Mouse (Mus musculus): ENCODE data around the gene Btnl4. TPM values are rescaled to one million over a fixed set of nuclear protein-coding genes. Genes with fewer than 3 reads are reported as not detected.
"Not testable (repeated sequence)": the region's sequence is repeated elsewhere in the genome, so short reads cannot be mapped to it uniquely, and the experiment has no call there.

The Btnl4 gene
- polyA plus RNA-seq (2016; fragmentation: Nextera tagmentation; extraction: Ambion mirVana): not detected in 2 replicates

DNA sequence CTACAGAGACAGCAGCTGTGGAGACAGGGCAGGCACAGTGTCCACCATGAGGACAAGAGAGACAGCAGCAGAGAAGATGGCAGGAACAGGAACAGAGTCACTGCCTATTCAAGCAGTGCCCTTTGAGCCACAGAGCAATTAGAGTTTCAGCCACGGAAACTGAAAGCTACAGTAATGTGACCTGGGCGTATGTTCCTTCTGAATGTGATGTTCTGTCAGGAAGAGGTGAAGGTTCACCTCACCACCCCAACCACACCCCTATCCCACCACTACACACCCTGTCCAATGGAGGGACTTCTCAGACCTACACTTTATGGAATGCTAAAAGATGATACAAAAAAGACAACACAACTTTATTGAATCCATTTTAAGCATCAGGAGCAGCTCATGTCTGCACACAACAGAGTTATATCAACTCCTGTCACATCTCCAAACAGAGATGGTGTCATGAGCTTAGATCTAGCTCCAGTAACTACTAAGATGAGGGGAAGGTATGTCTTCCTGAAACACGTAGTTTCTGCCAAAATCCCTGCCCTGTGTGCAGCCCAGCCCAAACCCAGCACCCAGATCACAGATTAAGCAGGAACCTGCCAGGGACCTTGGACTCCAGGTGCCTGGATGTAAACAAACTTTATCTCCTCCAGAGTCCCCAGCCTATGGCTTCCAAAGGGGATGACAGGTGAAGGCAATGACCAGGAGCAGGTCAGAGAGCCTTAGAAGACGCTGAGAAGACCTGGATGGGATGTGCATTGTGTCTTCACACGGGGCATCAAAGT lies at the start of gene Btnl4:
TSS of gene Btnl4 (minus strand) at position 81 of the 776 bp plus-strand sequence.
- not testable (repeated sequence) for H3K9me3 ChIP-seq; H3K27me3 ChIP-seq (replicated peaks; ENCODE audit: low read depth, poor library complexity, severe bottlenecking); DNase-seq (ENCODE audit: low spot score); H3K4me1 ChIP-seq; H3K36me3 ChIP-seq (replicated peaks); H3K4me3 ChIP-seq; H3K27ac ChIP-seq (replicated peaks)
- 81% methylated on average over 5 of the region's 5 CpGs for WGBS

DNA sequence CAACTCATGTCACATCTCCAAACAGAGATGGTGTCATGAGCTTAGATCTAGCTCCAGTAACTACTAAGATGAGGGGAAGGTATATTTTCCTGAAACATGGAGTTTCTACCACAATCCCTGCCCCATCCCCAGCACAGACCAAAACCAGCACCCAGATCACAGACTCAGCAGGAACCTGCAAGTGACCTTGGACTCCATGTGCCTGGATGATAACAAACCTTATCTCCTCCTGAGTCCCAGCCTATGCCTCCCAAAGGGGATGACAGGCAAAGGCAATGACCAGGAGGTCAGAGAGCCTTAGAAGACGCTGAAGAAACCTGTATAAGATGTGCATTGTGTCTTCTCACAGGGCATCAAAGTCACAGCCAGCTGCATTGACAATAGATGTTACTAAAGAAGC lies 41.9 kb upstream of the Btnl4 start:
- no peaks in the 10 kb centered on the region for H3K36me3 ChIP-seq (replicated peaks)
- no peak overlapping the region for H3K27ac ChIP-seq (replicated peaks)
- no peak overlapping the region for H3K4me3 ChIP-seq
- H3K4me1 ChIP-seq: no peaks in the 10 kb centered on the region
- WGBS: 69% methylated on average over 1 of the region's 1 CpGs
- no peak for DNase-seq (ENCODE audit: low spot score)
- no peaks in the 10 kb centered on the region for H3K27me3 ChIP-seq (replicated peaks; ENCODE audit: low read depth, poor library complexity, severe bottlenecking)
- H3K9me3 ChIP-seq: no peaks in the 10 kb centered on the region

DNA sequence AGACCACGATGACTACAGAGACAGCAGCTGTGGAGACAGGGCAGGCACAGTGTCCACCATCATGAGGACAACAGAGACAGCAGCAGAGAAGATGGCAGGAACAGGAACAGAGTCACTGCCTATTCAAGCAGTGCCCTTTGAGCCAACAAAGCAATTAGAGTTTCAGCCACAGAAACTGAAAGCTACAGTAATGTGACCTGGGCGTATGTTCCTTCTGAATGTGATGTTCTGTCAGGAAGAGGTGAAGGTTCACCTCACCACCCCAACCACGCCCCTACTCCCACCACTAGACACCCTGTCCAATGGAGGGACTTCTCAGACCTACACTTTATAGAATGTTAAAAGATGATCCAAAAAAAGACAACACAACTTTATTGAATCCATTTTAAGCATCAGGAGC lies 41.5 kb upstream of the Btnl4 start:
- H3K4me3 ChIP-seq; H3K4me1 ChIP-seq; H3K27ac ChIP-seq (replicated peaks); DNase-seq (ENCODE audit: low spot score); H3K9me3 ChIP-seq; H3K36me3 ChIP-seq (replicated peaks); H3K27me3 ChIP-seq (replicated peaks; ENCODE audit: low read depth, poor library complexity, severe bottlenecking): not testable (repeated sequence)
- 75% methylated on average over 3 of the region's 3 CpGs for WGBS

DNA sequence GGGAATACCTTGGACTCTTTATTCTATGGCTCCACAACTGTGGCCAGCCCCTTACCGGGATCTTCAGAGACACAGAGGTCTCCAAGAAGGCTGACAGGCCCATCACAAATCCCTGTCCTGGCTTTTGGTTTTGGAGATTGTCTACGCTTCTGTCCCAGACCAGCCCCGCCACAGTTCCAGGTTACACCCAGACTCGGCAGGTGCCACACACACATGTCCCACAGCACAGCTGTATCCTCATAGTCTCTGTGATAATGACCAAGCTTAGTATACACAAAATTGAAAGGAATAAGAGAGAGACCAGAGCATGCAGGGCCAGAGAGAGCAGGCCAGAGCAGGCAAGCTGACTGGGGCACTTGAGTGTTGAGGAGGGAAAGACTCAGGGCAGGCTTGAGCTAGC lies 40.7 kb upstream of the Btnl4 start:
- 90% methylated on average over 4 of the region's 4 CpGs for WGBS
- H3K9me3 ChIP-seq: no peaks in the 10 kb centered on the region
- DNase-seq (ENCODE audit: low spot score): no peak

DNA sequence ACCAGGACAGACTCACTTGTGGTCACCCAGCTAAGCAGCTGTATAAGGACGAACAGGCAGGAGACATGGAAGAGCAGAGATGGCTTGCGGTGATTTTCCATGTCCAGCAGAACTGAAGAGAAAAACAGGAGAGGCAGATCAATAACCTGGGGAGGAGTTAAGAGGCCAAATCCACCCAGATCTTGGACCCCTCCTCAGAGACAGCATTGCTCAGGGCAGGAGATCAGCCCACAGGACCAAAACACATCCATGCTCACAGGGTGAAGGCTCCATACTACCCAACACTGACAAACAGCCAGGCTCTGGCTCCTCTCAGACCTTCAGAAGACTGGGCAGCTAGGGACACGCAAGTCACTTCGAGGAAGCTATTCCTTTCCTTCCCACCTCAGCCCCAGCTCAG lies 40.1 kb upstream of the Btnl4 start, which contains the start of gene Btnl6:
TSS of gene Btnl6 (minus strand) at position 101 of the 400 bp plus-strand sequence.
- H3K27me3 ChIP-seq (replicated peaks; ENCODE audit: low read depth, poor library complexity, severe bottlenecking): no peaks in the 10 kb centered on the region
- no peaks in the 10 kb centered on the region for H3K9me3 ChIP-seq
- no peak within 1 kb of the TSS for H3K27ac ChIP-seq (replicated peaks)
- DNase-seq (ENCODE audit: low spot score): no peak
- 91% methylated on average over 4 of the region's 4 CpGs for WGBS
- no peaks in the 10 kb centered on the region for H3K36me3 ChIP-seq (replicated peaks)
- H3K4me3 ChIP-seq: no peak within 1 kb of the TSS
- no peaks in the 10 kb centered on the region for H3K4me1 ChIP-seq

More for the DNA sequence above, 40.7 kb upstream of the Btnl4 start:
- Histone ChIP-seq H3K36me3 (replicated peaks) (no peaks in the 10 kb centered on the region), H3K4me3 (no peak overlapping the region), H3K4me1 (no peaks in the 10 kb centered on the region), H3K27me3 (replicated peaks; ENCODE audit: low read depth, poor library complexity, severe bottlenecking) (no peaks in the 10 kb centered on the region), H3K27ac (replicated peaks) (no peak overlapping the region)

DNA sequence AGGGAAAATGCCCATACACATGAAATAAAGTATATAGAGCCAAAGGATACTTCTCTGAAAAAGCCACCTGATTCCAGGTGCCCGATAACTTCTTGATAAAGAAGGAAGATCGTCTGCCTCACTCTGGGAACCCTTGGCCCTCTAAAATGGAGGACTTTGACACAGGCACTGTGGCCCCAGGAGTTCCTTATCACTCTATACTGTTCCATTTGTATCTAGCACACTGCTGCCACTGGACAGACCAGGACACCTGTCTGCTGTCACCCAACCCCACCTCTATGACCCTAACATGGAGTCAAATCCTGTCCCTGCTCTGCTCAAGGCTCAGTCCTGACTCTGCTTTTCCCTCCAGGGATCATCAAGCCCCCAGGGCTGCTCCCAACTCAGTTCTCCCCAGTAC lies 39.4 kb upstream of the Btnl4 start:
- no peak for DNase-seq (ENCODE audit: low spot score)
- H3K27me3 ChIP-seq (replicated peaks; ENCODE audit: low read depth, poor library complexity, severe bottlenecking): no peaks in the 10 kb centered on the region
- no peaks in the 10 kb centered on the region for H3K9me3 ChIP-seq
- no peaks in the 10 kb centered on the region for H3K4me1 ChIP-seq
- H3K4me3 ChIP-seq: no peak overlapping the region
- H3K36me3 ChIP-seq (replicated peaks): no peaks in the 10 kb centered on the region
- no peak overlapping the region for H3K27ac ChIP-seq (replicated peaks)
- WGBS: 81% methylated on average over 2 of the region's 2 CpGs

DNA sequence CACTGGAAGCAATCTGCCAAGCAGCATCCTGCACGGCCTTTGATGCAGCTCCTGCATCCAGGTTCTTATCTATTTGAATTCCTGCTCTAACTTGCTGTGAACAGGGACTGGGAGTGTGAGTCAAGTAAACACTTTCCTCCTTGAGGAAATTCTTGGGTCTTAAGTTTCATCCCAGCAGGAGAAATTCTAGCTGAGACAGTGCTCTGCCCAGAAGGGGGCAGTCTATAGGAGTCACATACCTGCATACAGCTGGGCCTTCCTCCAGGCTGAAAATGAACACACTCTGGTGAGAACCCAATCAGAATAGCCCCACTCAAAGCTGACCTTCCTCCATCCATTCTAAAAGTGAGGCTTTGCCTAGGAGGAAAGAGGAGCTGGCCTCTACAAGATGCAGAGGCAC lies 34.6 kb upstream of the Btnl4 start:
- H3K4me1 ChIP-seq; H3K9me3 ChIP-seq; H3K4me3 ChIP-seq; H3K36me3 ChIP-seq (replicated peaks); H3K27ac ChIP-seq (replicated peaks); DNase-seq (ENCODE audit: low spot score); H3K27me3 ChIP-seq (replicated peaks; ENCODE audit: low read depth, poor library complexity, severe bottlenecking): not testable (repeated sequence)
- 67% methylated on average over 1 of the region's 1 CpGs for WGBS

DNA sequence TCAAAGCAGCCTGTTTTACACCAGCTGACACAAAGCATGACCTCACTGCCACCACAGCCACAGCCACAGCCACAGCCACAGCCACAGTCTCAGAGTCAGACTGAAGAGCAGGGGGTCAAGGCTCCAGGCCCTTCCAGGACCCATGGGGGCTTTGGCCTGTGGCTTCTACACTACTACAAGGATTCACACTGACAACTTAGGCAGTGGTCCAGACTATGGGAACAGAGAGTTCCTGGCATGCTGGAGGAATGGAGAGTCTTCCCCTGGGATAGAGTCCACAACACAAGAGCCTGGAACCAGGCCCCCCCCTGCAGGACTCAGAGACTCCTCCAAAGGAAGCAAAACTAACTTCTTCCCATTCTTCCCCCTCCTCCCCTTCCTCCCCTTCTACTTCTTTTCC lies 30.5 kb upstream of the Btnl4 start:
- no peak overlapping the region for H3K27ac ChIP-seq (replicated peaks)

DNA sequence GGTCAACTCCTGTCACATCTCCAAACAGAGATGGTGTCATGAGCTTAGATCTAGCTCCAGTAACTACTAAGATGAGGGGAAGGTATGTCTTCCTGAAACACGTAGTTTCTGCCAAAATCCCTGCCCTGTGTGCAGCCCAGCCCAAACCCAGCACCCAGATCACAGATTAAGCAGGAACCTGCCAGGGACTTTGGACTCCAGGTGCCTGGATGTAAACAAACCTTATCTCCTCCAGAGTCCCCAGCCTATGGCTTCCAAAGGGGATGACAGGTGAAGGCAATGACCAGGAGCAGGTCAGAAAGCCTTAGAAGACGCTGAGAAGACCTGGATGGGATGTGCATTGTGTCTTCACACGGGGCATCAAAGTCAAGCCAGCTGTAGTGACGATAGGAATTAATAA lies 20.6 kb upstream of the Btnl4 start:
- DNase-seq (ENCODE audit: low spot score); H3K9me3 ChIP-seq; H3K36me3 ChIP-seq (replicated peaks); H3K27me3 ChIP-seq (replicated peaks; ENCODE audit: low read depth, poor library complexity, severe bottlenecking); H3K27ac ChIP-seq (replicated peaks); H3K4me3 ChIP-seq; H3K4me1 ChIP-seq: not testable (repeated sequence)
- 85% methylated on average over 4 of the region's 4 CpGs for WGBS

More for the DNA sequence above, 30.5 kb upstream of the Btnl4 start:
- Histone ChIP-seq H3K27me3 (replicated peaks; ENCODE audit: low read depth, poor library complexity, severe bottlenecking) (no peaks in the 10 kb centered on the region), H3K4me1 (no peaks in the 10 kb centered on the region), H3K9me3 (no peaks in the 10 kb centered on the region), H3K4me3 (no peak overlapping the region), H3K36me3 (replicated peaks) (no peaks in the 10 kb centered on the region)
- DNase-seq (ENCODE audit: low spot score): no peak

DNA sequence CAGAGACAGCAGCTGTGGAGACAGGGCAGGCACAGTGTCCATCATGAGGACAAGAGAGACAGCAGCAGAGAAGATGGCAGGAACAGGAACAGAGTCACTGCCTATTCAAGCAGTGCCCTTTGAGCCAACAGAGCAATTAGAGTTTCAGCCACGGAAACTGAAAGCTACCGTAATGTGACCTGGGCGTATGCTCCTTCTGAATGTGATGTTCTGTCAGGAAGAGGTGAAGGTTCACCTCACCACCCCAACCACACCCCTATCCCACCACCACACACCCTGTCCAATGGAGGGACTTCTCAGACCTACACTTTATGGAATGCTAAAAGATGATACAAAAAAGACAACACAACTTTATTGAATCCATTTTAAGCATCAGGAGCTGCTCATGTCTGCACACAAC lies 20.2 kb upstream of the Btnl4 start:
- not testable (repeated sequence) for H3K27ac ChIP-seq (replicated peaks); H3K27me3 ChIP-seq (replicated peaks; ENCODE audit: low read depth, poor library complexity, severe bottlenecking); H3K4me3 ChIP-seq; H3K4me1 ChIP-seq; H3K9me3 ChIP-seq; H3K36me3 ChIP-seq (replicated peaks); DNase-seq (ENCODE audit: low spot score)
- WGBS: 77% methylated on average over 3 of the region's 3 CpGs

DNA sequence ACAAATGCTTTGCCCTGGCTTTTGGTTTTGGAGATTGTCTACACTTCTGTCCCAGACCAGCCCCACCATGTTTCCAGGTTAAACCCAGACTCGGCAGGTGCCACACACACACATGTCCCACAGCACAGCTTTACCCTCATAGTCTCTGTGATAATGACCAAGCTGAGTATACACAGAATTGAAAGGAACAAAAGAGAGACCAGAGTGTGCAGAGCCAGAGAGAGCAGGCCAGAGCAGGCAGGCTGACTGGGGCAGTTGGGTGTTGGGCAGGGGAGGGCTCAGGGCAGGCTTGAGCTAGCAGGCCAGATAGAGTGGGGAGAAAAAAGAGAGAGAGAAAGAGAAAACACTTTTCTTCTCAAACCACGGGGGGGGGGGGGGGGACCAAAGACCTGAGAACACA lies 19.4 kb upstream of the Btnl4 start:
- Histone ChIP-seq H3K27ac (replicated peaks) (no peak overlapping the region), H3K36me3 (replicated peaks) (no peaks in the 10 kb centered on the region), H3K4me3 (no peak overlapping the region), H3K9me3 (no peaks in the 10 kb centered on the region), H3K4me1 (no peaks in the 10 kb centered on the region), H3K27me3 (replicated peaks; ENCODE audit: low read depth, poor library complexity, severe bottlenecking) (no peaks in the 10 kb centered on the region)
- WGBS: 45% methylated on average over 2 of the region's 2 CpGs
- DNase-seq (ENCODE audit: low spot score): no peak

DNA sequence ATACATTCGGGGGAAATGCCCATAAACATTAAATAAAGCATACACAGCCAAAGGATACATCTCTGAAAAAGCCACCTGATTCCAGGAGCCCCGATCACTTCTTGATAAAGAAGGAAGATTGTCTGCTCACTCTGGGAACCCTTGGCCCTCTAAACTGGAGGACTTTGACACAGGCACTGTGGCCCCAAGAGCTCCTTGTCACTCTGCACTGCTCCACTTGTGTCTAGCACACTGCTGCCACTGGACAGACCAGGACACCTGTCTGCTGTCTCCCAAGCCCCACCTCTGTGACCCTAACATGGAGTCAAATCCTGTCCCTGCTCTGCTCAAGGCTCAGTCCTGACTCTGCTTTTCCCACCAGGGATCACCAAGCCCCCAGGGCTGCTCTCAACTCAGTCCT lies 18.0 kb upstream of the Btnl4 start:
- not testable (repeated sequence) for H3K27ac ChIP-seq (replicated peaks); DNase-seq (ENCODE audit: low spot score); H3K36me3 ChIP-seq (replicated peaks); H3K27me3 ChIP-seq (replicated peaks; ENCODE audit: low read depth, poor library complexity, severe bottlenecking); H3K4me3 ChIP-seq; H3K9me3 ChIP-seq; H3K4me1 ChIP-seq
- 87% methylated on average over 2 of the region's 2 CpGs for WGBS

DNA sequence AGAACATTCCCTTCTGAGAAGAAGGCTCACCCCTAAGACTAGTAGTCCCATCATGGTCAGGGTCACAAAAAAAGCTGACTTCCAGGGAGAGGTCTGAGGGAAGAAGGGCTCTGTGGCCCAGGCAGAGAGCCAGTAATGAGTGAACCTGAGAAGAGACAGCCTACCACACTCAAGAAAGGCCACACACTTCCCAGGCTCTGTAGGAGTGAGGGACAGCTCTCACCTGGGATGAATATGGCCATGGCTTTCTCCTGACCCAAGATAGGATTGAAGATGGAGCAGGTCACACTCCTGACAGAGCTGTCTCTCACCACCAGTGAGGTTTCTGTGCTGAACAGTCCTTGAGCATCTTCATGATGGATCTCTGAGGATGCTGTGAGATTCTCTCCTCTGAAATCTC lies 15.7 kb upstream of the Btnl4 start:
- no peak overlapping the region for H3K4me3 ChIP-seq
- H3K36me3 ChIP-seq (replicated peaks): no peaks in the 10 kb centered on the region
- H3K27ac ChIP-seq (replicated peaks): no peak overlapping the region
- no peak for DNase-seq (ENCODE audit: low spot score)
- no peaks in the 10 kb centered on the region for H3K27me3 ChIP-seq (replicated peaks; ENCODE audit: low read depth, poor library complexity, severe bottlenecking)
- no peaks in the 10 kb centered on the region for H3K9me3 ChIP-seq
- no peaks in the 10 kb centered on the region for H3K4me1 ChIP-seq
